18 mouse cellular contexts compared by ENCODE assay signal in genomic region chr19:58896216-58896615, GRCm38 (mm10). TPM values are rescaled to one million over a fixed set of nuclear protein-coding genes. Genes with fewer than 3 reads are reported as not detected.
DNase-seq lines count a peak whose midpoint lies in the region; ATAC-seq and TF ChIP-seq lines count a peak whose summit lies in the region.
"Had no signal": no experiment of that assay in that cellular context is flagged by ENCODE, and none has a peak within 500 bp of the region (broad histone marks: within the 10 kb centered on the region; RNA-seq: fewer than 3 reads in every experiment).

No protein-coding gene starts in this region.

- no peaks in the 10 kb centered on the region for H3K4me1 ChIP-seq in hindbrain, postnatal 0 days (ENCODE audit: insufficient read depth, low read length)
- no peaks in the 10 kb centered on the region for H3K4me1 ChIP-seq in hindbrain, embryonic 16.5 days (ENCODE audit: control insufficient read depth, insufficient read depth, low read depth, low read length)
- H3K4me1 ChIP-seq: embryonic facial prominence, embryonic 13.5 days; forebrain, embryonic 12.5 days; hindbrain, embryonic 10.5 days; intestine, embryonic 15.5 days; lung, embryonic 15.5 days had no signal

- H3K4me2 ChIP-seq in hindbrain, postnatal 0 days (ENCODE audit: low read depth, low read length), result no peak overlapping the region
- H3K4me2 ChIP-seq in hindbrain, embryonic 16.5 days (ENCODE audit: low read length), result no peak overlapping the region
- H3K4me2 ChIP-seq: embryonic facial prominence, embryonic 13.5 days; forebrain, embryonic 12.5 days; intestine, embryonic 15.5 days; lung, embryonic 15.5 days had no signal

- no peaks in the 10 kb centered on the region for H3K36me3 ChIP-seq in hindbrain, postnatal 0 days (ENCODE audit: insufficient read depth, low read length)
- H3K36me3 ChIP-seq in hindbrain, embryonic 16.5 days (ENCODE audit: control insufficient read depth, insufficient read depth, low read length), result no peaks in the 10 kb centered on the region
- H3K36me3 ChIP-seq: embryonic facial prominence, embryonic 13.5 days; forebrain, embryonic 12.5 days; G1E; hindbrain, embryonic 10.5 days; intestine, embryonic 15.5 days; lung, embryonic 15.5 days had no signal

- H3K9ac ChIP-seq in hindbrain, postnatal 0 days (replicated peaks; ENCODE audit: low read length), result no peak overlapping the region
- H3K9ac ChIP-seq in hindbrain, embryonic 16.5 days (ENCODE audit: low read depth, low read length), result no peak overlapping the region
- H3K9ac ChIP-seq: embryonic facial prominence, embryonic 13.5 days; forebrain, embryonic 12.5 days; intestine, embryonic 15.5 days; lung, embryonic 15.5 days had no signal

- peak; percentile 32 for DNase-seq in hindbrain, postnatal 0 days (ENCODE audit: low spot score)
- peak; percentile 78 to 83 for DNase-seq in cerebellum, adult 18-20 months
- peak; percentile 75 to 83 for DNase-seq in cerebellum, postnatal 36 days
- peak; percentile 25 to 38 for DNase-seq in right cerebral cortex, postnatal 36 days (ENCODE audit: low spot score in 2 of 2)
- no peak for DNase-seq in adipocyte (ENCODE audit: low spot score)
- no peak for DNase-seq in kidney, postnatal 25 days
- DNase-seq: adrenal gland, postnatal 14 days; kidney, postnatal 10 days; spleen, adult 18-20 months had no signal

- H3K4me3 ChIP-seq in hindbrain, postnatal 0 days (ENCODE audit: low read length), result no peak overlapping the region
- H3K4me3 ChIP-seq in hindbrain, embryonic 16.5 days (ENCODE audit: low read length), result no peak overlapping the region
- H3K4me3 ChIP-seq: embryonic facial prominence, embryonic 13.5 days; forebrain, embryonic 12.5 days; hindbrain, embryonic 10.5 days; intestine, embryonic 15.5 days; lung, embryonic 15.5 days had no signal

- TF ChIP-seq CTCF in hindbrain, postnatal 0 days (IDR thresholded peaks at IDR 0.05; ENCODE audit: low read depth), result no peak

- H3K27ac ChIP-seq in hindbrain, postnatal 0 days, result no peak overlapping the region
- H3K27ac ChIP-seq in hindbrain, embryonic 16.5 days (ENCODE audit: low read depth, low read length), result no peak overlapping the region
- H3K27ac ChIP-seq: embryonic facial prominence, embryonic 13.5 days; forebrain, embryonic 12.5 days; hindbrain, embryonic 10.5 days; intestine, embryonic 15.5 days; lung, embryonic 15.5 days had no signal

- H3K27me3 ChIP-seq in hindbrain, postnatal 0 days (ENCODE audit: insufficient read depth, low read length), result no peaks in the 10 kb centered on the region
- no peaks in the 10 kb centered on the region for H3K27me3 ChIP-seq in hindbrain, embryonic 16.5 days (replicated peaks; ENCODE audit: control insufficient read depth, insufficient read depth, low read length)
- H3K27me3 ChIP-seq: embryonic facial prominence, embryonic 13.5 days; forebrain, embryonic 12.5 days; intestine, embryonic 15.5 days; lung, embryonic 15.5 days had no signal

- H3K9me3 ChIP-seq in hindbrain, postnatal 0 days (ENCODE audit: low read length), result no peaks in the 10 kb centered on the region
- H3K9me3 ChIP-seq in hindbrain, embryonic 16.5 days (ENCODE audit: control insufficient read depth, low read length), result no peaks in the 10 kb centered on the region
- H3K9me3 ChIP-seq: embryonic facial prominence, embryonic 13.5 days; intestine, embryonic 15.5 days; lung, embryonic 15.5 days had no signal

- no peak for ATAC-seq in hindbrain, postnatal 0 days
- ATAC-seq in hindbrain, embryonic 16.5 days, result no peak
- ATAC-seq: intestine, embryonic 15.5 days had no signal

- 39% methylated on average over 3 of the region's 3 CpGs for WGBS in hindbrain, postnatal 0 days
- 58% methylated on average over 3 of the region's 3 CpGs for WGBS in hindbrain, embryonic 16.5 days

RNA-seq across cellular contexts. Expression of gene Eno4, which starts 47.0 kb away (rescaled TPM):
- total RNA-seq in hindbrain, postnatal 0 days (2014; rRNA removed), result 1.5 and 2.0 TPM in 2 replicates
- 1.3 and 1.5 TPM in 2 replicates for polyA plus RNA-seq in hindbrain, postnatal 0 days (2015; fragmentation: Nextera tagmentation; extraction: Ambion mirVana)
- 2.1 and 2.2 TPM in 2 replicates for polyA plus RNA-seq in hindbrain, embryonic 16.5 days (2015; fragmentation: Nextera tagmentation; extraction: Ambion mirVana)
- total RNA-seq: liver, adult 2 months; neutrophil, adult 5-6 weeks had no signal
- polyA plus RNA-seq: liver, adult 2 months had no signal

RNA-seq across cellular contexts. Expression of gene Hspa12a, which starts 47.2 kb away (rescaled TPM):
- 70.8 and 84.6 TPM in 2 replicates for total RNA-seq in hindbrain, postnatal 0 days (2014; rRNA removed)
- 52.8 and 56.1 TPM in 2 replicates for polyA plus RNA-seq in hindbrain, postnatal 0 days (2015; fragmentation: Nextera tagmentation; extraction: Ambion mirVana)
- polyA plus RNA-seq in hindbrain, embryonic 16.5 days (2015; fragmentation: Nextera tagmentation; extraction: Ambion mirVana), result 62.6 and 73.1 TPM in 2 replicates
- polyA plus RNA-seq: G1E had no signal

Comparison
In these comparisons a context has a peak if more than half of its experiments do, and no peak if none do; other contexts are left out.
1. DNase-seq: peak in hindbrain, postnatal 0 days (single experiment), cerebellum, adult 18-20 months (2 of 2), cerebellum, postnatal 36 days (2 of 2) and right cerebral cortex, postnatal 36 days (2 of 2); none in adipocyte (single experiment) and kidney, postnatal 25 days (0 of 2).